Comparison of ENCODE assay signal across 26 mouse cellular contexts in the genomic region with DNA sequence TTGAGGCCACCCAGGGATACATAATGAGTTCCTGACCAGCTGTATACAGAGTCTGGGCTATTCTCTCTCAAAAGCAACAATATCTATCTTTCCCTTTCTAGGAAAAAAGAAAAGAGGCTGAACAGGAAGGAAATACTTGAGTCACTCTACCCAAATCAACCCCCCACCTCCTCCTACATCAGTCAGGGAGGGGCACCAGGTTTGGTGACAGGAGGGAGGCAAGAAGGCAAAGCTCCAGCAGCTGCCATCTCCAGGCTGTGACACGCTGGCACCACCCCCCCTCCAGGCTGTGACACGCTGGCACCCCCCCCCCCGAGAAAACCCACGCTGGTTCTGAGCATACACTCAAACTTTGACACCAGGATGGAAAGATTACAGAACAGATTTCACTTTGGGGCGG.
DNase-seq lines count a peak whose midpoint lies in the region; ATAC-seq and TF ChIP-seq lines count a peak whose summit lies in the region.
"Had no signal": no experiment of that assay in that cellular context is flagged by ENCODE, and none has a peak within 500 bp of the region (broad histone marks: within the 10 kb centered on the region; RNA-seq: fewer than 3 reads in every experiment).

No protein-coding gene starts in this region.

- WGBS in heart, embryonic 13.5 days: 64% methylated on average over 5 of the region's 5 CpGs
- WGBS in heart, embryonic 10.5 days: 80% methylated on average over 5 of the region's 5 CpGs
- WGBS in lung, postnatal 0 days: 78% methylated on average over 5 of the region's 5 CpGs

- TF ChIP-seq EP300 in lung, postnatal 0 days (IDR thresholded peaks at IDR 0.05): no peak

- H3K9ac ChIP-seq in heart, embryonic 13.5 days: no peak overlapping the region
- H3K9ac ChIP-seq in lung, postnatal 0 days (replicated peaks; ENCODE audit: low read depth): no peak overlapping the region
- H3K9ac ChIP-seq: hindbrain, embryonic 15.5 days; intestine, embryonic 15.5 days; liver, embryonic 15.5 days had no signal

- no peak for TF ChIP-seq CTCF in lung, postnatal 0 days (IDR thresholded peaks at IDR 0.05)

- H3K9me3 ChIP-seq in heart, embryonic 13.5 days: no peaks in the 10 kb centered on the region
- H3K9me3 ChIP-seq in heart, embryonic 10.5 days: no peaks in the 10 kb centered on the region
- H3K9me3 ChIP-seq in lung, postnatal 0 days (ENCODE audit: low read length): no peaks in the 10 kb centered on the region
- H3K9me3 ChIP-seq: G1E; hindbrain, embryonic 15.5 days; intestine, embryonic 15.5 days; liver, embryonic 15.5 days had no signal

- H3K4me3 ChIP-seq in heart, embryonic 13.5 days: no peak overlapping the region
- no peak overlapping the region for H3K4me3 ChIP-seq in heart, embryonic 10.5 days
- no peak overlapping the region for H3K4me3 ChIP-seq in lung, postnatal 0 days (ENCODE audit: low read depth, low read length)
- H3K4me3 ChIP-seq: erythroblast, embryonic 14.5 days; hindbrain, embryonic 15.5 days; intestine, embryonic 15.5 days; liver, embryonic 15.5 days had no signal

- 0 out of 2 replicates have a peak overlapping the region, but pooled peaks have one; percentile 42 for H3K27ac ChIP-seq in heart, embryonic 13.5 days (replicated peaks)
- H3K27ac ChIP-seq in heart, embryonic 10.5 days: no peak overlapping the region
- no peak overlapping the region for H3K27ac ChIP-seq in lung, postnatal 0 days (ENCODE audit: low read length)
- H3K27ac ChIP-seq: hindbrain, embryonic 15.5 days; intestine, embryonic 15.5 days; liver, embryonic 15.5 days; stomach, postnatal 0 days had no signal

- no peak overlapping the region for H3K4me2 ChIP-seq in heart, embryonic 13.5 days
- no peak overlapping the region for H3K4me2 ChIP-seq in lung, postnatal 0 days (replicated peaks; ENCODE audit: low read depth, low read length)
- H3K4me2 ChIP-seq: hindbrain, embryonic 15.5 days; intestine, embryonic 15.5 days; liver, embryonic 15.5 days had no signal

- H3K27me3 ChIP-seq in heart, embryonic 13.5 days (replicated peaks): no peaks in the 10 kb centered on the region
- H3K27me3 ChIP-seq in heart, embryonic 10.5 days (ENCODE audit: insufficient read depth, poor library complexity, severe bottlenecking): no peaks in the 10 kb centered on the region
- H3K27me3 ChIP-seq in lung, postnatal 0 days (replicated peaks; ENCODE audit: insufficient read depth, low read length): no peaks in the 10 kb centered on the region
- H3K27me3 ChIP-seq: hindbrain, embryonic 15.5 days; intestine, embryonic 15.5 days; liver, embryonic 15.5 days had no signal

- DNase-seq in heart, embryonic 10.5 days (ENCODE audit: low spot score): no peak
- DNase-seq in lung, postnatal 0 days (ENCODE audit: low spot score): no peak
- no peak for DNase-seq in lung, adult 18-20 months
- DNase-seq in urinary bladder, postnatal 4 days (ENCODE audit: low spot score in 2 of 2): no peak
- DNase-seq: adrenal gland, postnatal 25 days; cerebellum, adult 2 months; cerebellum, postnatal 14 days; kidney, adult 2 months; kidney, postnatal 10 days; layer of hippocampus, postnatal 36 days; liver; lung, postnatal 4 days; midbrain, embryonic 14.5 days; right cerebral cortex, postnatal 4 days; thymus, adult 18-20 months; thymus, postnatal 25 days had no signal

- ATAC-seq in heart, embryonic 13.5 days (ENCODE audit: extremely low read depth, insufficient number of reproducible peaks, low FRiP score, low TSS enrichment): no peak
- peak; percentile 25; the same call in 1 of the 2 replicates for ATAC-seq in lung, postnatal 0 days
- ATAC-seq in CD4-positive, CD25-positive, alpha-beta regulatory T cell, adult 4 months: peak; percentile 76
- ATAC-seq in inflammation-experienced regulatory T-cells, adult 6 months: peak; percentile 72
- ATAC-seq: forebrain, embryonic 16.5 days; intestine, embryonic 15.5 days had no signal

- peaks cover 30% of the 10 kb centered on the region for H3K4me1 ChIP-seq in heart, embryonic 13.5 days
- peaks cover 29% of the 10 kb centered on the region for H3K4me1 ChIP-seq in heart, embryonic 10.5 days
- H3K4me1 ChIP-seq in lung, postnatal 0 days (ENCODE audit: insufficient read depth, low read depth, low read length): peaks cover 8% of the 10 kb centered on the region; the same call in 1 of the 2 replicates

- no peaks in the 10 kb centered on the region for H3K36me3 ChIP-seq in heart, embryonic 13.5 days
- no peaks in the 10 kb centered on the region for H3K36me3 ChIP-seq in heart, embryonic 10.5 days
- H3K36me3 ChIP-seq in lung, postnatal 0 days (ENCODE audit: insufficient read depth, low read length): no peaks in the 10 kb centered on the region
- H3K36me3 ChIP-seq: hindbrain, embryonic 15.5 days; intestine, embryonic 15.5 days; liver, embryonic 15.5 days had no signal
